Mouse (Mus musculus) liver, embryonic 11.5 days (tissue): Measurements from ENCODE around the gene Ly6g5b. TPM values are rescaled to one million over a fixed set of nuclear protein-coding genes. Genes with fewer than 3 reads are reported as not detected.

Experiments
- ATAC-seq: fragments of 200-750 bp; cut with Nextera tagmentation; replicated peaks from 2 replicates; pipeline ENCODE4 v1.8.0; 2017; ENCODE audit warnings: moderate number of reproducible peaks, mild to moderate bottlenecking, moderate TSS enrichment, moderate library complexity; ENCODE audit not compliant: low FRiP score
- DNase-seq: peaks from one replicate; pipeline ENCODE4 v3.0.0-alpha.2; 2017; ENCODE audit warnings: low spot score
- H3K27ac ChIP-seq: fragments of 300-500 bp; sonication (generic); 2 replicates; pipeline ENCODE4 v1.5.1; 2014; ENCODE audit warnings: mild to moderate bottlenecking, low read depth, low read length, control low read depth
- H3K27me3 ChIP-seq: fragments of 300-500 bp; sonication (generic); replicated peaks from 2 replicates; pipeline ENCODE4 v1.6.1; 2014; ENCODE audit warnings: low read length, mixed read lengths; ENCODE audit not compliant: control insufficient read depth, insufficient read depth
- H3K36me3 ChIP-seq: fragments of 300-500 bp; sonication (generic); 2 replicates; pipeline ENCODE4 v1.6.1; 2014; ENCODE audit warnings: mild to moderate bottlenecking, low read length, moderate library complexity, mixed read lengths; ENCODE audit not compliant: control insufficient read depth, insufficient read depth
- H3K4me1 ChIP-seq: fragments of 300-500 bp; sonication (generic); replicated peaks from 2 replicates; pipeline ENCODE4 v1.6.1; 2014; ENCODE audit warnings: low read length, mixed read lengths; ENCODE audit not compliant: control insufficient read depth, insufficient read depth
- H3K4me2 ChIP-seq: fragments of 300-500 bp; sonication (generic); 2 replicates; pipeline ENCODE4 v1.6.1; 2014; ENCODE audit warnings: mild to moderate bottlenecking, control low read depth, moderate library complexity
- H3K4me3 ChIP-seq: fragments of 300-500 bp; sonication (generic); 2 replicates; pipeline ENCODE4 v1.5.1; 2014; ENCODE audit warnings: low read depth, low read length, control low read depth
- H3K9ac ChIP-seq: fragments of 300-500 bp; sonication (generic); 2 replicates; pipeline ENCODE4 v1.6.1; 2014; ENCODE audit warnings: low read depth, low read length, control low read depth
- H3K9me3 ChIP-seq: fragments of 300-500 bp; sonication (generic); 2 replicates; pipeline ENCODE4 v1.6.1; 2016; ENCODE audit warnings: low read length, inconsistent platforms, mixed read lengths; ENCODE audit not compliant: control insufficient read depth
- WGBS: fragments of 180-500 bp; shearing (Covaris S2); extraction: QIAGEN DNeasy Blood & Tissue Kit; methylation state at CpG from one replicate; pipeline ENCODE4 v1.1.7; 2014; 5-methylcytosine and 5-hydroxymethylcytosine counted together
- polyA plus RNA-seq: library from polyadenylated mRNA; unstranded; fragments of >200 nt; fragmentation: Nextera tagmentation; extraction: Ambion mirVana; gene quantifications from 2 replicates; pipeline ENCODE4 v1.2.1, GENCODE M21; 2014

Ly6g5b gene
- polyA plus RNA-seq, result 0.69 and 0.89 TPM in 2 replicates

- Histone ChIP-seq H3K4me2 (no peak within 1 kb of the TSS), H3K27ac (no peak within 1 kb of the TSS), H3K4me1 (peaks cover 5% of the 10 kb centered on the region; the same call in 1 of the 2 replicates), H3K9ac (no peak within 1 kb of the TSS), H3K4me3 (no peak within 1 kb of the TSS), H3K36me3 (peaks cover 21% of the 10 kb centered on the region), H3K27me3 (no peaks in the 10 kb centered on the region), H3K9me3 (no peaks in the 10 kb centered on the region)
- 79% methylated on average over 8 of the region's 8 CpGs for WGBS
- peak; percentile 34; the same call in 1 of the 2 replicates for ATAC-seq
- no peak for DNase-seq
Measured at GRCm38 (mm10) chr17:35115046-35116019, at the start of gene Ly6g5b. Gene Ly6g5b (minus strand): TSS chr17:35115428.

GRCm38 (mm10) chr17:35164218-35164567 lies 49.0 kb upstream of the Ly6g5b start:
- H3K36me3 ChIP-seq, result peaks cover 35% of the 10 kb centered on the region
- ATAC-seq (no peak), DNase-seq (no peak)
- peak overlapping the region; percentile 99 for H3K9ac ChIP-seq
- WGBS, result 0% methylated on average over 24 of the region's 28 CpGs
- H3K27me3 ChIP-seq, result no peaks in the 10 kb centered on the region
- H3K4me3 ChIP-seq, result peak overlapping the region; percentile 99
- H3K4me1 ChIP-seq, result peaks cover 18% of the 10 kb centered on the region
- H3K27ac ChIP-seq, result peak overlapping the region; percentile 81
- no peaks in the 10 kb centered on the region for H3K9me3 ChIP-seq
- peak overlapping the region; percentile 97 for H3K4me2 ChIP-seq

- 16% methylated on average over 8 of the region's 8 CpGs for WGBS
- Histone ChIP-seq H3K27me3 (no peaks in the 10 kb centered on the region), H3K36me3 (peaks cover 42% of the 10 kb centered on the region), H3K9ac (peak overlapping the region; percentile 99), H3K9me3 (no peaks in the 10 kb centered on the region), H3K4me1 (peaks cover 18% of the 10 kb centered on the region), H3K4me2 (peak overlapping the region; percentile 97), H3K27ac (peak overlapping the region; percentile 81), H3K4me3 (peak overlapping the region; percentile 99)
- no peak for DNase-seq
- no peak for ATAC-seq
Measured at GRCm38 (mm10) chr17:35163326-35164081, 48.3 kb upstream of the Ly6g5b start.

GRCm38 (mm10) chr17:35162730-35163129 lies 47.5 kb upstream of the Ly6g5b start:
- H3K4me3 ChIP-seq, result peak overlapping the region; percentile 99
- H3K4me1 ChIP-seq, result peaks cover 18% of the 10 kb centered on the region
- no peak for DNase-seq
- peak overlapping the region; percentile 97 for H3K4me2 ChIP-seq
- no peaks in the 10 kb centered on the region for H3K27me3 ChIP-seq
- no peak for ATAC-seq
- H3K36me3 ChIP-seq, result peaks cover 50% of the 10 kb centered on the region
- H3K27ac ChIP-seq, result no peak overlapping the region
- peak overlapping the region; percentile 99 for H3K9ac ChIP-seq
- no peaks in the 10 kb centered on the region for H3K9me3 ChIP-seq
- 63% methylated on average over 12 of the region's 12 CpGs for WGBS

- H3K9me3 ChIP-seq, result no peaks in the 10 kb centered on the region
- H3K4me2 ChIP-seq, result peak overlapping the region; percentile 97
- no peaks in the 10 kb centered on the region for H3K27me3 ChIP-seq
- H3K4me1 ChIP-seq, result peaks cover 18% of the 10 kb centered on the region
- WGBS, result 81% methylated on average over 14 of the region's 14 CpGs
- no peak for ATAC-seq
- 0 out of 2 replicates have a peak overlapping the region, but pooled peaks have one; percentile 18 for H3K4me3 ChIP-seq
- no peak overlapping the region for H3K27ac ChIP-seq
- DNase-seq, result no peak
- H3K36me3 ChIP-seq, result peaks cover 56% of the 10 kb centered on the region
- peak overlapping the region; percentile 40 for H3K9ac ChIP-seq
Measured at GRCm38 (mm10) chr17:35162121-35162520, 46.9 kb upstream of the Ly6g5b start.

- 88% methylated on average over 11 of the region's 11 CpGs for WGBS
- Histone ChIP-seq H3K36me3 (peaks cover 63% of the 10 kb centered on the region), H3K4me2 (peak overlapping the region; percentile 97), H3K27me3 (no peaks in the 10 kb centered on the region), H3K4me3 (peak overlapping the region; percentile 18; the same call in 1 of the 2 replicates), H3K9ac (no peak overlapping the region), H3K4me1 (peaks cover 18% of the 10 kb centered on the region), H3K9me3 (no peaks in the 10 kb centered on the region), H3K27ac (no peak overlapping the region)
- DNase-seq (no peak), ATAC-seq (no peak)
Measured at GRCm38 (mm10) chr17:35161421-35161820, 46.2 kb upstream of the Ly6g5b start.

GRCm38 (mm10) chr17:35159638-35160037 lies 44.4 kb upstream of the Ly6g5b start:
- H3K4me3 ChIP-seq, result no peak overlapping the region
- H3K36me3 ChIP-seq, result peaks cover 79% of the 10 kb centered on the region
- no peak overlapping the region for H3K27ac ChIP-seq
- no peaks in the 10 kb centered on the region for H3K9me3 ChIP-seq
- ATAC-seq (no peak), DNase-seq (no peak)
- no peaks in the 10 kb centered on the region for H3K27me3 ChIP-seq
- H3K4me1 ChIP-seq, result peaks cover 15% of the 10 kb centered on the region
- H3K9ac ChIP-seq, result no peak overlapping the region
- 86% methylated on average over 7 of the region's 7 CpGs for WGBS
- H3K4me2 ChIP-seq, result no peak overlapping the region

- WGBS, result 95% methylated on average over 16 of the region's 16 CpGs
- peaks cover 15% of the 10 kb centered on the region for H3K4me1 ChIP-seq
- DNase-seq (no peak), ATAC-seq (no peak)
- H3K4me2 ChIP-seq, result no peak overlapping the region
- no peak overlapping the region for H3K4me3 ChIP-seq
- H3K27me3 ChIP-seq, result no peaks in the 10 kb centered on the region
- H3K36me3 ChIP-seq, result peaks cover 85% of the 10 kb centered on the region
- no peaks in the 10 kb centered on the region for H3K9me3 ChIP-seq
- no peak overlapping the region for H3K27ac ChIP-seq
- H3K9ac ChIP-seq, result no peak overlapping the region; the same call in 1 of the 2 replicates
Measured at GRCm38 (mm10) chr17:35158850-35159593, 43.8 kb upstream of the Ly6g5b start.
